Mouse (Mus musculus) lung, postnatal 25 days (tissue): Measurements from ENCODE around the gene Ptprt.

ENCODE experiments used
- DNase-seq: peaks from one replicate; pipeline ENCODE4 v3.0.0; 2022; ENCODE audit warnings: low spot score

The Ptprt gene

GRCm38 (mm10) chr2:161944689-161945088, 716.3 kb downstream of the Ptprt start:
- no peak for DNase-seq

- peak; percentile 4 for DNase-seq
These were observed 719.0 kb downstream of the Ptprt start for GRCm38 (mm10) chr2:161941991-161942390.

GRCm38 (mm10) chr2:161907214-161907613, 753.7 kb downstream of the Ptprt start:
- no peak for DNase-seq

- no peak for DNase-seq
These were observed 758.8 kb downstream of the Ptprt start for GRCm38 (mm10) chr2:161902196-161902595.

GRCm38 (mm10) chr2:161884446-161884845, 776.5 kb downstream of the Ptprt start:
- no peak for DNase-seq

GRCm38 (mm10) chr2:161882580-161882979, 778.4 kb downstream of the Ptprt start:
- no peak for DNase-seq

- DNase-seq = no peak
These were observed 780.0 kb downstream of the Ptprt start for GRCm38 (mm10) chr2:161880941-161881340.

GRCm38 (mm10) chr2:161865231-161865630, 795.7 kb downstream of the Ptprt start:
- DNase-seq = no peak

GRCm38 (mm10) chr2:161858813-161859212, 802.1 kb downstream of the Ptprt start:
- DNase-seq = no peak

GRCm38 (mm10) chr2:161858361-161858760, 802.6 kb downstream of the Ptprt start:
- DNase-seq = no peak

GRCm38 (mm10) chr2:161835001-161835400, 825.9 kb downstream of the Ptprt start:
- DNase-seq = no peak

- no peak for DNase-seq
These were observed 827.1 kb downstream of the Ptprt start for GRCm38 (mm10) chr2:161833846-161834245.

- DNase-seq = no peak
These were observed 847.6 kb downstream of the Ptprt start for GRCm38 (mm10) chr2:161813326-161813725.

GRCm38 (mm10) chr2:161808086-161808801, 852.7 kb downstream of the Ptprt start:
- DNase-seq = no peak

GRCm38 (mm10) chr2:161806287-161807007, 854.5 kb downstream of the Ptprt start:
- DNase-seq = no peak

- no peak for DNase-seq
These were observed 861.0 kb downstream of the Ptprt start for GRCm38 (mm10) chr2:161799946-161800345.

- DNase-seq = no peak
These were observed 893.4 kb downstream of the Ptprt start for GRCm38 (mm10) chr2:161767528-161767927.

GRCm38 (mm10) chr2:161713024-161713423, 947.9 kb downstream of the Ptprt start:
- no peak for DNase-seq

- no peak for DNase-seq
These were observed 951.6 kb downstream of the Ptprt start for GRCm38 (mm10) chr2:161709316-161709715.

- no peak for DNase-seq
These were observed 954.5 kb downstream of the Ptprt start for GRCm38 (mm10) chr2:161706386-161706915.

GRCm38 (mm10) chr2:161704811-161705210, 956.1 kb downstream of the Ptprt start:
- no peak for DNase-seq

GRCm38 (mm10) chr2:161704410-161704809, 956.5 kb downstream of the Ptprt start:
- DNase-seq = peak; percentile 3

- no peak for DNase-seq
These were observed 965.1 kb downstream of the Ptprt start for GRCm38 (mm10) chr2:161695819-161696218.
